Mouse (Mus musculus) ovary, adult 18-20 months (tissue): ENCODE results near the gene Rgsl1.

Experiments used
- DNase-seq: peaks from one replicate; pipeline ENCODE4 v3.0.0; 2022; ENCODE audit warnings: low spot score, mixed read lengths

The Rgsl1 gene

GRCm38 (mm10) chr1:153740145-153740544, 103.8 kb downstream of the Rgsl1 start, which contains the start of gene Rgs16:
Gene Rgs16 (plus strand): TSS chr1:153740349.
- peak; percentile 78 for DNase-seq

GRCm38 (mm10) chr1:153739437-153740015, 104.4 kb downstream of the Rgsl1 start:
- DNase-seq: no peak

GRCm38 (mm10) chr1:153737101-153738085, 106.5 kb downstream of the Rgsl1 start:
- no peak for DNase-seq

GRCm38 (mm10) chr1:153736096-153736495, 107.8 kb downstream of the Rgsl1 start:
- DNase-seq: no peak

- no peak for DNase-seq
Observed at GRCm38 (mm10) chr1:153734866-153735265, 109.1 kb downstream of the Rgsl1 start.

- no peak for DNase-seq
Observed at GRCm38 (mm10) chr1:153733181-153733580, 110.8 kb downstream of the Rgsl1 start.

GRCm38 (mm10) chr1:153730671-153731070, 113.3 kb downstream of the Rgsl1 start:
- DNase-seq: no peak

GRCm38 (mm10) chr1:153729806-153730205, 114.1 kb downstream of the Rgsl1 start:
- no peak for DNase-seq
